ENCODE assay signal across 7 mouse cellular contexts in genomic region chr7:12880911-12881660, GRCm38 (mm10). TPM values are rescaled to one million over a fixed set of nuclear protein-coding genes. Genes with fewer than 3 reads are reported as not detected.
A peak's percentile ranks its signal among the peaks of the same experiment; 100 is the strongest.
DNase-seq lines count a peak whose midpoint lies in the region; ATAC-seq lines count a peak whose summit lies in the region.

Gene Zfp128, plus strand, starts transcription at chr7:12881177.

- no peak within 1 kb of the TSS for H3K27ac ChIP-seq in intestine, embryonic 16.5 days (ENCODE audit: low read length)
- H3K27ac ChIP-seq in midbrain, embryonic 11.5 days (ENCODE audit: low read depth, low read length) = no peak within 1 kb of the TSS

- peak within 1 kb of the TSS; percentile 69 for H3K9ac ChIP-seq in intestine, embryonic 16.5 days (ENCODE audit: low read depth, low read length)
- H3K9ac ChIP-seq in midbrain, embryonic 11.5 days (ENCODE audit: low read length) = peak within 1 kb of the TSS; percentile 83

- ATAC-seq in intestine, embryonic 16.5 days = peak; percentile 100
- ATAC-seq in midbrain, embryonic 11.5 days (ENCODE audit: low FRiP score) = peak; percentile 99

- H3K27me3 ChIP-seq in intestine, embryonic 16.5 days (replicated peaks; ENCODE audit: control insufficient read depth, insufficient read depth, low read length) = no peaks in the 10 kb centered on the region
- H3K27me3 ChIP-seq in midbrain, embryonic 11.5 days (ENCODE audit: control insufficient read depth, insufficient read depth, low read length) = no peaks in the 10 kb centered on the region

- peaks cover 5% of the 10 kb centered on the region; the same call in 1 of the 2 replicates for H3K36me3 ChIP-seq in intestine, embryonic 16.5 days (ENCODE audit: control insufficient read depth, insufficient read depth, low read length)
- H3K36me3 ChIP-seq in midbrain, embryonic 11.5 days (ENCODE audit: control insufficient read depth, insufficient read depth, low read length) = peaks cover 8% of the 10 kb centered on the region; the same call in 1 of the 2 replicates

- under 1% methylated on average over 35 of the region's 35 CpGs for WGBS in intestine, embryonic 16.5 days
- WGBS in midbrain, embryonic 11.5 days = 2% methylated on average over 35 of the region's 35 CpGs

- H3K4me2 ChIP-seq in intestine, embryonic 16.5 days (ENCODE audit: low read depth, low read length) = peak within 1 kb of the TSS; percentile 82
- peak within 1 kb of the TSS; percentile 63 for H3K4me2 ChIP-seq in midbrain, embryonic 11.5 days

- 0 out of 2 replicates have a peak, but pooled peaks cover 5% of the 10 kb centered on the region for H3K4me1 ChIP-seq in intestine, embryonic 16.5 days (ENCODE audit: control insufficient read depth, insufficient read depth, low read length)
- peaks cover 7% of the 10 kb centered on the region; the same call in 1 of the 2 replicates for H3K4me1 ChIP-seq in midbrain, embryonic 11.5 days (ENCODE audit: control insufficient read depth, insufficient read depth, low read length)

- peak; percentile 93 for DNase-seq in adrenal gland, adult 8-10 months
- peak; percentile 93 for DNase-seq in embryo, embryonic 9.5 days (ENCODE audit: extremely low spot score)
- DNase-seq in gastrocnemius, postnatal 4 days (ENCODE audit: low spot score in 2 of 2) = peak; percentile 81 to 95
- DNase-seq in left cerebral cortex, postnatal 36 days (ENCODE audit: low spot score in 2 of 2) = peak; percentile 93 to 96
- DNase-seq in midbrain, embryonic 11.5 days (ENCODE audit: low spot score, missing footprints) = peak; percentile 98
- DNase-seq in skeletal muscle tissue, adult 2 months (ENCODE audit: low read depth, low spot score) = peak; percentile 90

- intact Hi-C loops in left cerebral cortex, postnatal 36 days (cut with DNase I) = no loop called here

- peak within 1 kb of the TSS; percentile 60 for H3K4me3 ChIP-seq in intestine, embryonic 16.5 days (ENCODE audit: low read length)
- H3K4me3 ChIP-seq in midbrain, embryonic 11.5 days (ENCODE audit: low read depth, low read length) = peak within 1 kb of the TSS; percentile 79

- no peaks in the 10 kb centered on the region for H3K9me3 ChIP-seq in intestine, embryonic 16.5 days (ENCODE audit: control insufficient read depth, low read length)
- no peaks in the 10 kb centered on the region for H3K9me3 ChIP-seq in midbrain, embryonic 11.5 days (ENCODE audit: control insufficient read depth, low read length)

RNA-seq across cellular contexts. Expression of gene Zfp128, which starts in this region (rescaled TPM):
- total RNA-seq in adrenal gland, adult 8-10 months (2022) = 1 to 10 TPM; 3.5 to 6.3 (median 4.1) TPM
- total RNA-seq in gastrocnemius, postnatal 4 days (2021) = 1 to 10 TPM; 3.2 to 3.4 TPM
- polyA plus RNA-seq in intestine, embryonic 16.5 days (2015; fragmentation: Nextera tagmentation; extraction: Ambion mirVana) = 2.2 and 2.9 TPM in 2 replicates
- 1 to 10 TPM; 7.0 to 7.6 TPM for total RNA-seq in left cerebral cortex, postnatal 36 days (2021)
- 5.3 and 6.3 TPM in 2 replicates for polyA plus RNA-seq in midbrain, embryonic 11.5 days (2014; fragmentation: Nextera tagmentation; extraction: Ambion mirVana)
